ENCODE assay signal across 11 mouse cellular contexts in the genomic region with DNA sequence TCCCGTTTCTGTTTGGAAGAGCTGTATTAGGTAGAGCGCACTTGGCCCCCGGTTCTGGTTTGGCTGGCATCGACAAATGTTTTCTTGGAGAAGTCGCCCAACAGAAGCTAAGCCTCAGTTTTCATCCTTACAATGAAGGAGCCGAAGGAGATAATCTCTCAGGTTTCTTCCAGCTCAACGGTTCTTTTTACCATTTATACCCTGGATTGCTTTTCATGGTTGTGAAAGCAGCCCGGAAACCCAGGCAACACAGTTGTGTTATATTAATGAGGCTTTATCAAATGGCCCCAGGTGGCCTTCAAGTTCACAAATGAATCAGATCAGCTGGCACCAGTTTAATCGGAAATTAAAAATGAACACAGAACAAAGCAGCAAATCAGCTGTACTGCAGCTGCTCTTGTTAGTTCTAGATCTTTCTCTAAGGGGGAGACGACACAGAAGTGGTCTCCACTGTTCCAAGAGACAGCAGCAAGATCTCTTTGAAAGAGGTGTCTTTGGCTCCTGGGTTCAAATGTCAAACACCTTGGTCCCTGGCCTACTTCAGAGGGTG. TPM values are rescaled to one million over a fixed set of nuclear protein-coding genes. Genes with fewer than 3 reads are reported as not detected.
DNase-seq lines count a peak whose midpoint lies in the region; ATAC-seq lines count a peak whose summit lies in the region.
"Had no signal": no experiment of that assay in that cellular context is flagged by ENCODE, and none has a peak within 500 bp of the region (broad histone marks: within the 10 kb centered on the region; RNA-seq: fewer than 3 reads in every experiment).

No protein-coding gene starts in this region.

- no peak overlapping the region for H3K4me3 ChIP-seq in hindbrain, embryonic 12.5 days
- no peak overlapping the region for H3K4me3 ChIP-seq in midbrain, embryonic 15.5 days
- H3K4me3 ChIP-seq: limb, embryonic 15.5 days had no signal

- 34% methylated on average over 10 of the region's 10 CpGs for WGBS in hindbrain, embryonic 12.5 days
- WGBS in midbrain, embryonic 15.5 days: 11% methylated on average over 10 of the region's 10 CpGs

- H3K9ac ChIP-seq in hindbrain, embryonic 12.5 days: no peak overlapping the region
- H3K9ac ChIP-seq in midbrain, embryonic 15.5 days: no peak overlapping the region
- H3K9ac ChIP-seq: limb, embryonic 15.5 days had no signal

- no peaks in the 10 kb centered on the region for H3K9me3 ChIP-seq in hindbrain, embryonic 12.5 days (replicated peaks)
- H3K9me3 ChIP-seq in midbrain, embryonic 15.5 days: no peaks in the 10 kb centered on the region
- H3K9me3 ChIP-seq: limb, embryonic 15.5 days had no signal

- peak; percentile 42 for DNase-seq in Muller cell, postnatal 12 days (ENCODE audit: inconsistent ontology term)
- peak; percentile 34 for DNase-seq in embryo, embryonic 9.5 days (ENCODE audit: extremely low spot score)
- DNase-seq in cerebellum, adult 11-12 months: no peak
- DNase-seq in frontal cortex, adult 2 months (ENCODE audit: extremely low spot score in 1 of 2, low spot score in 1 of 2): no peak
- DNase-seq in gastrocnemius, postnatal 25 days: no peak
- DNase-seq: heart, adult 18-20 months; kidney, postnatal 36 days; thymus, postnatal 14 days had no signal

- H3K4me1 ChIP-seq in hindbrain, embryonic 12.5 days: peaks cover 14% of the 10 kb centered on the region
- peaks cover 5% of the 10 kb centered on the region; the same call in 1 of the 2 replicates for H3K4me1 ChIP-seq in midbrain, embryonic 15.5 days
- H3K4me1 ChIP-seq: limb, embryonic 15.5 days had no signal

- peak; percentile 72 for ATAC-seq in hindbrain, embryonic 12.5 days (ENCODE audit: low FRiP score)
- ATAC-seq in midbrain, embryonic 15.5 days (replicated peaks): peak; percentile 56; the same call in 1 of the 2 replicates

- H3K4me2 ChIP-seq in hindbrain, embryonic 12.5 days (replicated peaks): no peak overlapping the region
- H3K4me2 ChIP-seq in midbrain, embryonic 15.5 days: no peak overlapping the region
- H3K4me2 ChIP-seq: limb, embryonic 15.5 days had no signal

- H3K27ac ChIP-seq in hindbrain, embryonic 12.5 days: peak overlapping the region; percentile 45
- peak overlapping the region; percentile 39 for H3K27ac ChIP-seq in midbrain, embryonic 15.5 days
- H3K27ac ChIP-seq: limb, embryonic 15.5 days had no signal

- peaks cover 4% of the 10 kb centered on the region for H3K27me3 ChIP-seq in hindbrain, embryonic 12.5 days
- H3K27me3 ChIP-seq in midbrain, embryonic 15.5 days (replicated peaks): no peaks in the 10 kb centered on the region
- H3K27me3 ChIP-seq: limb, embryonic 15.5 days had no signal

- no peaks in the 10 kb centered on the region for H3K36me3 ChIP-seq in hindbrain, embryonic 12.5 days
- no peaks in the 10 kb centered on the region for H3K36me3 ChIP-seq in midbrain, embryonic 15.5 days (replicated peaks)
- H3K36me3 ChIP-seq: limb, embryonic 15.5 days had no signal

RNA-seq across cellular contexts. Expression of gene Fam214a, which starts 27.4 kb away (rescaled TPM):
- 26.8 and 30.9 TPM in 2 replicates for polyA plus RNA-seq in hindbrain, embryonic 12.5 days (2016; fragmentation: Nextera tagmentation; extraction: Ambion mirVana)
- 25.2 and 28.1 TPM in 2 replicates for polyA plus RNA-seq in midbrain, embryonic 15.5 days (2015; fragmentation: Nextera tagmentation; extraction: Ambion mirVana)
- 33.8 and 37.0 TPM in 2 replicates for polyA plus RNA-seq in frontal cortex, adult 2 months (2012; rRNA removed)
- 10 to 100 TPM; 17.1 to 25.6 TPM for total RNA-seq in gastrocnemius, postnatal 25 days (2021)

Comparison
In these comparisons a context has a peak if more than half of its experiments do, and no peak if none do; other contexts are left out.
1. DNase-seq: peak in Muller cell, postnatal 12 days (single experiment) and embryo, embryonic 9.5 days (single experiment); none in cerebellum, adult 11-12 months (single experiment), frontal cortex, adult 2 months (0 of 2) and gastrocnemius, postnatal 25 days (single experiment).